Mouse (Mus musculus) hindbrain, embryonic 12.5 days (tissue): Measurements from ENCODE around the gene Tenm1. TPM values are rescaled to one million over a fixed set of nuclear protein-coding genes. Genes with fewer than 3 reads are reported as not detected.

Experiments used
- ATAC-seq: fragments of 200-750 bp; cut with Nextera tagmentation; 2 replicates; pipeline ENCODE4 v1.8.0; 2017; ENCODE audit warnings: moderate TSS enrichment; ENCODE audit not compliant: low FRiP score
- H3K27ac ChIP-seq: fragments of 300-500 bp; sonication (generic); 2 replicates; pipeline ENCODE4 v1.5.1; 2016; ENCODE audit warnings: mild to moderate bottlenecking
- H3K27me3 ChIP-seq: fragments of 300-500 bp; sonication (generic); 2 replicates; pipeline ENCODE4 v1.6.1; 2016; ENCODE audit warnings: mild to moderate bottlenecking
- H3K36me3 ChIP-seq: fragments of 300-500 bp; sonication (generic); 2 replicates; pipeline ENCODE4 v1.6.1; 2016; ENCODE audit warnings: mild to moderate bottlenecking
- H3K4me1 ChIP-seq: fragments of 300-500 bp; sonication (generic); 2 replicates; pipeline ENCODE4 v1.6.1; 2016
- H3K4me2 ChIP-seq: fragments of 300-500 bp; sonication (generic); replicated peaks from 2 replicates; pipeline ENCODE4 v1.6.1; 2016; ENCODE audit warnings: mild to moderate bottlenecking
- H3K4me3 ChIP-seq: fragments of 300-500 bp; sonication (generic); 2 replicates; pipeline ENCODE4 v1.5.1; 2016; ENCODE audit warnings: mild to moderate bottlenecking
- H3K9ac ChIP-seq: fragments of 300-500 bp; sonication (generic); 2 replicates; pipeline ENCODE4 v1.6.1; 2016; ENCODE audit warnings: mild to moderate bottlenecking, moderate library complexity
- H3K9me3 ChIP-seq: fragments of 300-500 bp; sonication (generic); replicated peaks from 2 replicates; pipeline ENCODE4 v1.6.1; 2016; ENCODE audit warnings: mild to moderate bottlenecking
- WGBS: fragments of 180-500 bp; shearing (Covaris S2); methylation state at CpG from one replicate; pipeline ENCODE4 v1.1.7; 2016; 5-methylcytosine and 5-hydroxymethylcytosine counted together
- polyA plus RNA-seq: library from polyadenylated mRNA; unstranded; fragments of >200 nt; fragmentation: Nextera tagmentation; extraction: Ambion mirVana; gene quantifications from 2 replicates; pipeline ENCODE4 v1.2.1, GENCODE M21; 2016

The Tenm1 gene
- polyA plus RNA-seq, 1 experiment from 2014 or later, result 5.5 TPM

DNA sequence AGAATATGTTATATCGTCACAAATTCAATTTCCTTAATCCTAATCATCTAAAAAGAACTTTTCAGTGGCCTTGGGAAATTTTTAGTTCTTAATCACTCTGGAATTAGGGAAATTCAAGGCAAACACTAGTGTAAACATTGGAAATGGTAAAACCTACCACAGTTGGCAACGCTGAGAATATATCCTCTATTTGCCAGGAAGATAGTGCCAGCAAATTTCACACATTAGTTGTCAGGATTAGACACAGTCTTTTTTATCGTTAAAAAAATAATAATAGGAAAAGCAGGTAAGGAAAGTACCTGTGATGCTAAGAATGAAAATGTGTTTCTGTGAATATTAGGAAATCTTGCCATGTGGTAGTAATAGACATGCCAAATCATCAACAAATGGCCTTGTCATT, 223.9 kb downstream of the Tenm1 start:
- ATAC-seq, result no peak
- 84% methylated on average over 3 of the region's 3 CpGs for WGBS
- H3K4me2 ChIP-seq, result no peak overlapping the region
- no peaks in the 10 kb centered on the region for H3K4me1 ChIP-seq
- no peaks in the 10 kb centered on the region for H3K27me3 ChIP-seq
- no peak overlapping the region for H3K4me3 ChIP-seq
- H3K27ac ChIP-seq, result no peak overlapping the region
- H3K36me3 ChIP-seq, result no peaks in the 10 kb centered on the region
- no peak overlapping the region for H3K9ac ChIP-seq
- H3K9me3 ChIP-seq, result no peaks in the 10 kb centered on the region

DNA sequence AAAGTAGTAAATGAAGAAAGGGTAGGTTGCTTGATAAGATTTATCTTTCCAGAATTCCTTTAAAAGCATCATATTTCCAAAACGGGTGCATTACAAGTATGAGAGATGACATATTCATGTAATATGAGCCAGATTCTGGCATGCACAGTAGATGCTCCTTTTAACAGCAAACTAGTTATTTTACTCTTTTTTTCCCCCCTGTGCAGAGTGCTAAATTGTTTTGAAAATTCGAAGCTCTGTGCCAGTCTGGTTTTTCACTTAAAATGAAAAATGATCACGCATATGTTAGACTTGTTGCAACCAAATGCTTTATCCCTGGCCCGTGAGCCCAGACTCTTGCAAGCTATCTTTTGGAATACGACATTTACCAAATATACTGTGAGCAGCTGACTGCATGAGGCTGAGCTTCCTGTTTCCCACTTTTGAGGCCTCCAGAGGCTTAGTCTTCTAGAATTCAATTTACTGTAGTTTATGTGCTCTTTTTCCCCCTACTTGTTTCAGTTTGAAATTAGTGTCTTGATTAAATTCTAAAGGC, 226.6 kb downstream of the Tenm1 start:
- Histone ChIP-seq H3K27ac (no peak overlapping the region), H3K36me3 (no peaks in the 10 kb centered on the region), H3K4me1 (no peaks in the 10 kb centered on the region), H3K9me3 (no peaks in the 10 kb centered on the region), H3K27me3 (no peaks in the 10 kb centered on the region), H3K4me2 (no peak overlapping the region), H3K9ac (no peak overlapping the region), H3K4me3 (no peak overlapping the region)
- WGBS, result 69% methylated on average over 5 of the region's 5 CpGs
- no peak for ATAC-seq

DNA sequence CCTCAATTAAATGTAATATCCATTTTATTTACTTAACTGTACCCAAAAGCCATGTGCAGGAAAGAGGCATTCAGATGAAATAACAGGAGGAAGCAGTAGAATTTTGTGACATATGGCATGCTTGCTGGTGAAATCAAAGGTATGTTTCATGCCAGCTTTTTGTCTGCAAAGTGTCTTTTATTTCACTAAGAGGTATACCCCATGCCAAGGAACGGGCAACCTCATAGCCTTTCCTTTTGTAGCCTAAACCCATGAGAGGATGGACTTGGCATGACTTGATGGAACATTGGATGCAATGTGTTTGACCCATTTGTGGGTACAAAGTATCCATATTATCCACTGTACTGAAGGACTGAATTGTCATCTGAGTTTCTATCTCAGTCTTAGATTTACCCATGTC, 246.0 kb downstream of the Tenm1 start:
- 88% methylated on average over 1 of the region's 1 CpGs for WGBS

DNA sequence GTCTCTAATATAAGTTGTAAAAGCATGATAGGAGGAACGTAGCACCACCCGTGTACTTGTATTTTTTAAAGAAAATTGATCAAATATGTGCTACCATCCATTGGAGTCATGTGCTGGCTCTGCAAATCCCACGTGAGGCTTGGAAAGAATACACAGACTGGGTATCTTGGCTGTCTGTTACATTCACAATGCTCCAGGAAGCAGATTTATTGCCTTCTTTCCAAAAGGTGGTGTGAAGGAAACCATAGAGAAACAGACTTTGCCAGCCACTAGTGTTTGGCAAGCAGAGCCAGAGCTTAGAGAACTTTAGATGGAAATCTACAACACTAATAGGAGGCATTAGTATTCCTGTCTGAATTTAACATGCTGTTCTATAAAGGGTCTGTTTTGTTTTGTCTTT, 277.4 kb downstream of the Tenm1 start:
- Histone ChIP-seq H3K9ac (no peak overlapping the region), H3K4me3 (no peak overlapping the region), H3K4me1 (no peaks in the 10 kb centered on the region), H3K9me3 (no peaks in the 10 kb centered on the region), H3K36me3 (no peaks in the 10 kb centered on the region), H3K4me2 (no peak overlapping the region), H3K27ac (no peak overlapping the region), H3K27me3 (no peaks in the 10 kb centered on the region)
- WGBS, result 83% methylated on average over 3 of the region's 3 CpGs
- no peak for ATAC-seq

More for the DNA sequence above, 246.0 kb downstream of the Tenm1 start:
- H3K4me3 ChIP-seq, result no peak overlapping the region
- H3K27me3 ChIP-seq, result no peaks in the 10 kb centered on the region
- no peak overlapping the region for H3K9ac ChIP-seq
- H3K36me3 ChIP-seq, result no peaks in the 10 kb centered on the region
- no peak overlapping the region for H3K27ac ChIP-seq
- H3K4me1 ChIP-seq, result no peaks in the 10 kb centered on the region
- no peak for ATAC-seq
- H3K4me2 ChIP-seq, result no peak overlapping the region
- H3K9me3 ChIP-seq, result no peaks in the 10 kb centered on the region

DNA sequence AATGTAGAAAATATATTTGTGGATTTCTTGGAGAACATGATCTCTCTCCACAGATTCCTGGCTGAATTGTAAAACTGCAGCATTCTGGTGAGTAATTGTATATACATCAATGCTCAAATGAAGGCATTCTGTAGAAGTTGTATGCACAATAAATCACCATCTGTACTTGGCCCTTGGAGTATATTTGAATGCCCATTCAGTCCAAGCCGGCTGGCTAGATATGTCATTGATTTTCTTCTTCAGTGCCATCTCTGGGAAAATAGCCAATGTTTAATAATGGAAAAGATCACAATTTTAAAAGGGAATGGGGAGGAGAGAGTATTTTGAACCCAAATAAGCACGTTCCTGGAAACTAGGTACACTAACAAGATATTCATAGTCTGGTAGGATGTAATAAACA, 299.2 kb downstream of the Tenm1 start:
- Histone ChIP-seq H3K9me3 (no peaks in the 10 kb centered on the region), H3K27me3 (no peaks in the 10 kb centered on the region), H3K36me3 (no peaks in the 10 kb centered on the region), H3K27ac (no peak overlapping the region), H3K4me3 (no peak overlapping the region), H3K4me2 (no peak overlapping the region), H3K9ac (no peak overlapping the region), H3K4me1 (no peaks in the 10 kb centered on the region)
- no peak for ATAC-seq
- 56% methylated on average over 2 of the region's 2 CpGs for WGBS

DNA sequence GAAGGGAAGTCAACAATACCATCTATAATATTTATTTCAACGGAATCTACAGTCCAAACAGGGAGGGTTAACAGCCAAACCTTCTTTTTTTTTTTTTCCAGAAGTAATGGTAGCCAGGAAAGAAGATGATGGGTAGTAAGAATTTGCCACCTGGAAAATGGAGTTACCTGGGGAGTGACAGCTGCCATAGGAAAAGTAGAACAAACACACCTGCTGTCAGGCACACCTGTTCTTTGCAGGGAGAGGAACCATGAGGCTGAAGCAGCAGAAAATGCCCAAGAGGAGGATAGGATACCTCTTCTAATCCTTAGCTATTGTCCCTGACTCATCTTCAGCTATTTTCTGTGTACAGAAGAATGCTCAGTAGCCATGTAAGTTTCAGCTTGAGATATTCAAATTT, 306.4 kb downstream of the Tenm1 start:
- Histone ChIP-seq H3K4me3 (no peak overlapping the region), H3K9me3 (no peaks in the 10 kb centered on the region), H3K36me3 (no peaks in the 10 kb centered on the region), H3K27ac (no peak overlapping the region), H3K4me2 (no peak overlapping the region), H3K4me1 (no peaks in the 10 kb centered on the region), H3K9ac (no peak overlapping the region), H3K27me3 (no peaks in the 10 kb centered on the region)
- no peak for ATAC-seq
- 55% methylated on average over 1 of the region's 1 CpGs for WGBS

GRCm38 (mm10) chrX:43122001-43122400, 306.9 kb downstream of the Tenm1 start:
- H3K4me2 ChIP-seq, result no peak overlapping the region
- H3K27ac ChIP-seq, result no peak overlapping the region
- no peaks in the 10 kb centered on the region for H3K4me1 ChIP-seq
- no peaks in the 10 kb centered on the region for H3K27me3 ChIP-seq
- no peak overlapping the region for H3K9ac ChIP-seq
- no peaks in the 10 kb centered on the region for H3K36me3 ChIP-seq
- no peak for ATAC-seq
- no peaks in the 10 kb centered on the region for H3K9me3 ChIP-seq
- no peak overlapping the region for H3K4me3 ChIP-seq
- WGBS, result 76% methylated on average over 1 of the region's 1 CpGs

DNA sequence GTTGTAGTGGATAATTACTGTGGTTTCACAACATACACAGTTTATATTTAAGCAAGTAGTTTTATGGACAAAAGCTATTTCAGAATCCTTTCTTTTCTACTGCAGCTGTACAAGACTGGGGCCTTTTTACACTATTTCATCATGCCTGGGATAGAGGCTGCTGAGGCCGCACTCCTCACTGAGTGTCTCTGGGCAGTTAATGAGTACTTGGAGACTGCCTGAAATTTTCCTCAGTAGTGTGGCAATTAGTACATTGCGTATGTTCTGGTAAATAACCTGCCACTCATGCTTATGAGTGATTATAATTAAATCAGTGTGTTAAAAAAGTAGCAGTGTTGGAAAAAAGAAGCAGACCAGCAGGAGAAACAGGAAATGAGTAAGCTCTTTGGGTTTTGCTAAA, 442.8 kb downstream of the Tenm1 start:
- Histone ChIP-seq H3K9me3 (no peaks in the 10 kb centered on the region), H3K4me1 (no peaks in the 10 kb centered on the region), H3K4me2 (no peak overlapping the region), H3K27ac (no peak overlapping the region), H3K4me3 (no peak overlapping the region), H3K36me3 (no peaks in the 10 kb centered on the region), H3K27me3 (no peaks in the 10 kb centered on the region), H3K9ac (no peak overlapping the region)
- ATAC-seq, result no peak
- 79% methylated on average over 2 of the region's 2 CpGs for WGBS

DNA sequence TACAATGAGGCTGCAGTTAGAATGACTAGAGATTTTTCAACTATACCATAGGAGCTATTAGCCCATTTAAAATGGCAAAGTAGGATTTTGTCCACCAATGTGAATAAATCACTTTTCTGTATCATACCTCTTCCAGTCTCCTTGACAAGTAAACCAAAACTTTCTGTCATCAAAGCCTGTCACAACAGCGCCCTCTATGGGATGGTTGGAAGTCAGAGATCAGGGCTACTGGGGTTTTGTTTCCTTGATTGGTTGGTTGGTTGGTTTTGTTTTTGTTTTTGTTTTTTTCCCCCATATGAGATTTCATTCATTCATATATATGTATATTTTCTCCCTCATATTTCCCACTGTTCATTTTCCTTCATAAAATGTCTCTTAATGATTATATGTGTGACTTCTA, 455.4 kb downstream of the Tenm1 start:
- Histone ChIP-seq H3K4me1 (no peaks in the 10 kb centered on the region), H3K27me3 (no peaks in the 10 kb centered on the region), H3K9me3 (no peaks in the 10 kb centered on the region), H3K27ac (no peak overlapping the region), H3K4me3 (no peak overlapping the region), H3K4me2 (no peak overlapping the region), H3K9ac (no peak overlapping the region), H3K36me3 (no peaks in the 10 kb centered on the region)
- no peak for ATAC-seq
- WGBS, result 0% methylated on average over 1 of the region's 1 CpGs

DNA sequence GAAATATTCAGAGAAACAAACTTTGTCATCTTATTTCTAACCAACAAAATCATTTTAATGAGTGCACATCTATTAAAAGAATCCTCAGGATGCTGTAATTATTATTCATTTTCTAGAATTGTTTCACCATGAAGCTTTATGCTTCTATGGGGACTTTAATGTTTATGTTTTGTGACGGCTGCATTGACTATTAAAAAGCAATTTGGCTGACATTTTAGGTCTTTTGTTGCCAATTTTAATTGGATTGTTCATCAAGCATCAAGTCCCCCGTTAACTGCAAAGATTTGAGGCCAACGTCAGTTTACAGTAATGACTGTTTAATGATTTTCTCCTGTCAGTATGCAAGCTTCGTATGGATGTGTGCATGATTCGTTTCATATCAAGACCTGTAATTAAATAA, 461.3 kb downstream of the Tenm1 start:
- H3K4me2 ChIP-seq, result no peak overlapping the region
- no peaks in the 10 kb centered on the region for H3K4me1 ChIP-seq
- H3K4me3 ChIP-seq, result no peak overlapping the region
- no peaks in the 10 kb centered on the region for H3K9me3 ChIP-seq
- no peaks in the 10 kb centered on the region for H3K27me3 ChIP-seq
- no peaks in the 10 kb centered on the region for H3K36me3 ChIP-seq
- 70% methylated on average over 5 of the region's 5 CpGs for WGBS
- ATAC-seq, result no peak
- H3K27ac ChIP-seq, result no peak overlapping the region
- H3K9ac ChIP-seq, result no peak overlapping the region

- 83% methylated on average over 1 of the region's 1 CpGs for WGBS
- Histone ChIP-seq H3K9ac (no peak overlapping the region), H3K27me3 (no peaks in the 10 kb centered on the region), H3K27ac (no peak overlapping the region), H3K4me1 (no peaks in the 10 kb centered on the region), H3K4me3 (no peak overlapping the region), H3K9me3 (no peaks in the 10 kb centered on the region), H3K4me2 (no peak overlapping the region), H3K36me3 (no peaks in the 10 kb centered on the region)
- no peak for ATAC-seq
Measured at GRCm38 (mm10) chrX:42861731-42862130, 567.2 kb downstream of the Tenm1 start.

DNA sequence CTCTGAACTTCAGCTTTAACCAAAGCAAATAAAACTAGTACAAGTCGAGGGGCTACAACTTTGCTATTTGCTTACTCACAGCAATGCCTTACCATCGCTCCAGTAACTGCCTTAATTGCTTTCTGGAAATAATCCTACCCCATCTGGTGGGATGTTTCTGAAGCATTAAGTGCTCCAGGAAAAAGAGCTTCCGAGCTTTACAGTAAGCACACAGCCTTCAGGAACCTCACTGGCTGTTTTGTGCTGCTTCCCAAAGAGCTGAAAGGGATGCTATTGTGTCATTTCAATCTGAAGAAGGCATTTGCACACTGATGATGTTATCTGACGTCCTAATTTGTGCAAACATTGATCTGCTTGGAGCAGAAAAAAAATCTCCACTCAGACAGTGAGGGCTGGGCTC, 647.4 kb downstream of the Tenm1 start:
- Histone ChIP-seq H3K9me3 (no peaks in the 10 kb centered on the region), H3K4me3 (no peak overlapping the region), H3K27ac (no peak overlapping the region), H3K4me1 (no peaks in the 10 kb centered on the region), H3K4me2 (no peak overlapping the region), H3K27me3 (no peaks in the 10 kb centered on the region), H3K9ac (no peak overlapping the region), H3K36me3 (no peaks in the 10 kb centered on the region)
- no peak for ATAC-seq
- 65% methylated on average over 4 of the region's 4 CpGs for WGBS

GRCm38 (mm10) chrX:42718078-42718785, 710.7 kb downstream of the Tenm1 start:
- H3K9ac ChIP-seq, result no peak overlapping the region
- H3K4me3 ChIP-seq, result no peak overlapping the region
- no peaks in the 10 kb centered on the region for H3K27me3 ChIP-seq
- no peak for ATAC-seq
- WGBS, result 91% methylated on average over 3 of the region's 3 CpGs
- no peak overlapping the region for H3K27ac ChIP-seq
- H3K4me2 ChIP-seq, result no peak overlapping the region
- no peaks in the 10 kb centered on the region for H3K36me3 ChIP-seq
- no peaks in the 10 kb centered on the region for H3K9me3 ChIP-seq
- no peaks in the 10 kb centered on the region for H3K4me1 ChIP-seq
